Mouse (Mus musculus) forebrain, embryonic 10.5 days (tissue): ENCODE measurements at regions not wholly inside any gene's neighbourhood (a gene's known extent, or its start where the extent isn't known, plus 50 kb on each side); places are given as distances from the start of the nearest gene placed in this dataset.

Source experiments
- DNase-seq: peaks from one replicate; pipeline ENCODE4 v3.0.0-alpha.2; 2017; ENCODE audit warnings: low spot score; ENCODE audit errors: extremely low spot score
- H3K27ac ChIP-seq: fragments of 300-500 bp; sonication (generic); 2 replicates; pipeline ENCODE4 v1.5.1; 2016; ENCODE audit warnings: mild to moderate bottlenecking
- H3K27me3 ChIP-seq: fragments of 300-500 bp; sonication (generic); 2 replicates; pipeline ENCODE4 v1.6.1; 2016; ENCODE audit warnings: mild to moderate bottlenecking; ENCODE audit not compliant: poor library complexity, severe bottlenecking
- H3K36me3 ChIP-seq: fragments of 300-500 bp; sonication (generic); replicated peaks from 2 replicates; pipeline ENCODE4 v1.6.1; 2016; ENCODE audit warnings: mild to moderate bottlenecking, moderate library complexity
- H3K4me1 ChIP-seq: fragments of 300-500 bp; sonication (generic); 2 replicates; pipeline ENCODE4 v1.6.1; 2016
- H3K4me3 ChIP-seq: fragments of 300-500 bp; sonication (generic); 2 replicates; pipeline ENCODE4 v1.5.1; 2016; ENCODE audit warnings: mild to moderate bottlenecking, moderate library complexity
- H3K9me3 ChIP-seq: fragments of 300-500 bp; sonication (generic); 2 replicates; pipeline ENCODE4 v1.6.1; 2016; ENCODE audit warnings: mild to moderate bottlenecking, moderate library complexity
- WGBS: fragments of 180-500 bp; shearing (Covaris S2); methylation state at CpG from one replicate; pipeline ENCODE4 v1.1.7; 2016; 5-methylcytosine and 5-hydroxymethylcytosine counted together

DNA sequence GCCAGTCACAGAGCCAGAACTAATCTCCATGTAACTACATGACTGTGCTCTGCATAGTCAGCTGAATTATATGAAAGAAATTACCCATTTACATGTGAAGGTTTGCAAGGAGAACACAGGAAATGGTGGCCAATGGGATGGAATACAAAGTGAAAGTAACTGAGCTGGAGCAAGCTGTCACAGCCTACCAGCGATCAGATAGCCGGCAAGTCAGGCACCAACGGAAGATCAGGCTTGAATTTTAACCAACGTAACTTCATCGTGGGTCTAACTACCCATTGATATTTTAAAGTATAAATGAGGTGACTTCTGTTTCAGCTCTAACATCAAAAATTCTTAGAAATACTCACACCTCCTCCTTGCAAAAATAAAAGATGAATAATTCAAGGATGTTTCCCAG, 104.9 kb upstream of the Pirt start:
- Histone ChIP-seq H3K4me3 (no peak overlapping the region), H3K4me1 (no peaks in the 10 kb centered on the region), H3K27me3 (no peaks in the 10 kb centered on the region), H3K36me3 (no peaks in the 10 kb centered on the region), H3K9me3 (no peaks in the 10 kb centered on the region), H3K27ac (no peak overlapping the region)
- WGBS = 96% methylated on average over 5 of the region's 5 CpGs
- no peak for DNase-seq

GRCm38 (mm10) chr11:66813310-66813709, 98.5 kb upstream of the Pirt start:
- Histone ChIP-seq H3K4me1 (no peaks in the 10 kb centered on the region), H3K4me3 (no peak overlapping the region), H3K36me3 (no peaks in the 10 kb centered on the region), H3K27ac (no peak overlapping the region), H3K27me3 (no peaks in the 10 kb centered on the region), H3K9me3 (no peaks in the 10 kb centered on the region)
- DNase-seq = no peak
- 83% methylated on average over 5 of the region's 5 CpGs for WGBS

GRCm38 (mm10) chr11:66813731-66814130, 98.0 kb upstream of the Pirt start:
- 75% methylated on average over 4 of the region's 4 CpGs for WGBS
- Histone ChIP-seq H3K27me3 (no peaks in the 10 kb centered on the region), H3K9me3 (no peaks in the 10 kb centered on the region), H3K4me1 (no peaks in the 10 kb centered on the region), H3K36me3 (no peaks in the 10 kb centered on the region), H3K4me3 (no peak overlapping the region), H3K27ac (no peak overlapping the region)
- no peak for DNase-seq

DNA sequence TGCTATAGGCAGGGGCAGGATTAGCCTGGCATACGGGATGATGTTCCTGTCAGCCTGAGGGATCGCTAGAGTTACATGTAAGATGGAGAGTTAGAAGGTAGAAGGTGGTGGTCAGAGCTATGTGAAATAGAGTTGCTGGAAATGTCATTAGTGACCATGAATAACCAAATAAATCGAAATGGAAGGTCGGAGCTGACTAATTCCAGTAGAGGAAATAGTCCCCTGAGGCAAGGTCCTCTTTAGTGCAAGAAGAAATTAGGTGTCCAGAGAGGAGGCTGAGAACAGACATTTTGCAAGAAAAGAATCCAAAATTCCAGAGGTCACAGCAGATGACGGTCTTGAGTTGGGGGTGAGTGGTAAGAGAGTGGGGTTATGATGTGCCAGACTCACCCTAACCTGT, 75.9 kb upstream of the Pirt start:
- Histone ChIP-seq H3K27me3 (peaks cover 7% of the 10 kb centered on the region), H3K4me1 (peaks cover 21% of the 10 kb centered on the region), H3K4me3 (no peak overlapping the region), H3K9me3 (no peaks in the 10 kb centered on the region), H3K27ac (no peak overlapping the region), H3K36me3 (no peaks in the 10 kb centered on the region)
- DNase-seq = no peak
- 87% methylated on average over 5 of the region's 5 CpGs for WGBS

- peaks cover 7% of the 10 kb centered on the region for H3K27me3 ChIP-seq
- DNase-seq = no peak
- peaks cover 21% of the 10 kb centered on the region for H3K4me1 ChIP-seq
- no peak overlapping the region for H3K27ac ChIP-seq
- H3K9me3 ChIP-seq = no peaks in the 10 kb centered on the region
- H3K4me3 ChIP-seq = no peak overlapping the region
- no peaks in the 10 kb centered on the region for H3K36me3 ChIP-seq
- 77% methylated on average over 2 of the region's 2 CpGs for WGBS
Measured at GRCm38 (mm10) chr11:66836633-66837380, 75.0 kb upstream of the Pirt start.

GRCm38 (mm10) chr11:66845238-66845637, 66.5 kb upstream of the Pirt start:
- DNase-seq = no peak
- 0 out of 2 replicates have a peak overlapping the region, but pooled peaks have one; percentile 81 for H3K27ac ChIP-seq
- H3K4me1 ChIP-seq = peaks cover 21% of the 10 kb centered on the region
- no peaks in the 10 kb centered on the region for H3K27me3 ChIP-seq
- H3K9me3 ChIP-seq = no peaks in the 10 kb centered on the region
- no peak overlapping the region for H3K4me3 ChIP-seq
- H3K36me3 ChIP-seq = no peaks in the 10 kb centered on the region

- peaks cover 17% of the 10 kb centered on the region for H3K4me1 ChIP-seq
- peak overlapping the region; percentile 81 for H3K27ac ChIP-seq
- peak; percentile 37 for DNase-seq
- H3K36me3 ChIP-seq = no peaks in the 10 kb centered on the region
- H3K27me3 ChIP-seq = no peaks in the 10 kb centered on the region
- no peak overlapping the region for H3K4me3 ChIP-seq
- no peaks in the 10 kb centered on the region for H3K9me3 ChIP-seq
- 20% methylated on average over 9 of the region's 9 CpGs for WGBS
Measured at GRCm38 (mm10) chr11:66846043-66846775, 65.6 kb upstream of the Pirt start.
